Mouse (Mus musculus) embryo, embryonic 9.5 days (tissue): Measurements from ENCODE around the gene Nudt12.
A peak's percentile ranks its signal among the peaks of the same experiment; 100 is the strongest.

Experiments
- DNase-seq: peaks from one replicate; pipeline ENCODE4 v3.0.0-alpha.2; 2017; ENCODE audit errors: extremely low spot score

Gene Nudt12

GRCm38 (mm10) chr17:59013091-59013459, at the start of gene Nudt12:
Nudt12 (minus strand) TSS chr17:59013372.
- DNase-seq = peak; percentile 70

GRCm38 (mm10) chr17:59053306-59053705, 40.1 kb upstream of the Nudt12 start:
- DNase-seq = no peak

- no peak for DNase-seq
These were observed 26.6 kb upstream of the Nudt12 start for GRCm38 (mm10) chr17:59039754-59040153.

- DNase-seq = no peak
These were observed 20.3 kb upstream of the Nudt12 start for GRCm38 (mm10) chr17:59033445-59033844.

- DNase-seq = no peak
These were observed 13.2 kb upstream of the Nudt12 start for GRCm38 (mm10) chr17:59026336-59026735.

GRCm38 (mm10) chr17:59024502-59024901, 11.3 kb upstream of the Nudt12 start:
- no peak for DNase-seq

- no peak for DNase-seq
These were observed 10.8 kb upstream of the Nudt12 start for GRCm38 (mm10) chr17:59023971-59024370.

- DNase-seq = no peak
These were observed 5.5 kb upstream of the Nudt12 start for GRCm38 (mm10) chr17:59018666-59019065.

- no peak for DNase-seq
These were observed 616 bp downstream of the Nudt12 start for GRCm38 (mm10) chr17:59012421-59013090.

GRCm38 (mm10) chr17:59011546-59012307, 1.4 kb downstream of the Nudt12 start:
- no peak for DNase-seq

GRCm38 (mm10) chr17:58991275-58991674, 21.9 kb downstream of the Nudt12 start, which contains the start of gene Pdzph1:
Pdzph1 (minus strand) TSS chr17:58991375.
- DNase-seq = no peak

- DNase-seq = no peak
These were observed 39.9 kb downstream of the Nudt12 start for GRCm38 (mm10) chr17:58973237-58973636.

- DNase-seq = peak; percentile 32
These were observed 53.3 kb downstream of the Nudt12 start for GRCm38 (mm10) chr17:58959905-58960304.

- no peak for DNase-seq
These were observed 56.1 kb downstream of the Nudt12 start for GRCm38 (mm10) chr17:58957055-58957454.
